Mouse (Mus musculus) yolk sac, embryonic 10.5 days (tissue): ENCODE data around the gene Ror2.

ENCODE experiments used
- DNase-seq: peaks from one replicate; pipeline ENCODE4 v3.0.0-alpha.2; 2017; ENCODE audit warnings: low spot score

Gene Ror2

DNA sequence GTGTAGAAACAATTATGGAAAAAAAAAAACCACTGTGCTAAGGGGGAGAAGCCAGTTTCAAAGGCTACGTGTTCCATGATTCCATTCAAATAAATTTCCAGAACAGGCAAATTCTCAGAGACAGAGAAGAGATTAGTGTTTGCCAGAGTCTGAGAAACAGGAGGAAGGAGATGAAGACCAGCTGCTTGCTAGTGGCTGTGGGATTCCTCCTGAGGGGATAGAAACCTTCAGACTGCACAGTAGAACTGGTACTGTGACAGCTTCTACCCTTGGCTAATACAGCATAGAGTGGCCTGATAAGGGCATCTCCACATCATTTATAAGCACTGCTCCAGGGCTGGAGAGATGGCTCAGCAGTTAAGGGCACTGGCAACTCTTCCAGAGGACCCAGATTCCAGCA, 11.2 kb downstream of the Ror2 start:
- no peak for DNase-seq

DNA sequence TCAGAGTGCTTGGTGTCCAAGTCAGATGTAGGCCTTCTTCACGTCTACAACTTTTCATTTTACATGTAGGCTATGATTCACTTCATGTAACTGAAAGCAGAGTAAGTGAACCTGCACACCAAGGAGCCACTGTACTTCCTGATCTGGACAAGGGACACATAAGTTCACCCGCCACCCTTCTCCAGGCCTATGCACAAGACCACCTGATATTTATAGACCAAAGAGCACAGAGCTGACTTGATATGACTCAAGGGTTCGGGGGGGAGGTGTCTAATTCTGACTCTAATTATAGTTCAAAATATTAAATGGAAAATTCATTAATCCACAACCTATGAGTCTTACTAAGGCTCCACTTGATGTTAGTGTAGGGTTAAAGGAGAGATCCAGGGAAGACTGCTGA, 14.3 kb downstream of the Ror2 start:
- DNase-seq = no peak

DNA sequence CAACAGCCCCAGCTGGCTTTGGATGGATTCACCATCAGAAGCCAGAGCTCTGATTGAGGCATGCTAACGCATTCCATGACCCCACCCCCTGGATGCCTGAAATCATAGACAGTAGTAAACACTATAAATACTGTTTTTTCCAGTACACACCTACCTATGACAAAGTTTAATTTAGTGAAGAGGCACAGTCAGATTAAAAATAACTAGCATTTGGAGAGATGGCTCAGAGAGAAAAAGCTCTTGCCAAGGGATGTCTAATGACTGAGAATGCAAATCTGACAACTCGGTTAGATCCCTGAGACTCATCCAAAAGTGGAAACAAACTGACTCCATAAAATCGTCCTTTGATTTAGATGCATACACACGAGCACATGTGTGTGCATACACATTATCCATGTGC, 15.4 kb downstream of the Ror2 start:
- DNase-seq = no peak

DNA sequence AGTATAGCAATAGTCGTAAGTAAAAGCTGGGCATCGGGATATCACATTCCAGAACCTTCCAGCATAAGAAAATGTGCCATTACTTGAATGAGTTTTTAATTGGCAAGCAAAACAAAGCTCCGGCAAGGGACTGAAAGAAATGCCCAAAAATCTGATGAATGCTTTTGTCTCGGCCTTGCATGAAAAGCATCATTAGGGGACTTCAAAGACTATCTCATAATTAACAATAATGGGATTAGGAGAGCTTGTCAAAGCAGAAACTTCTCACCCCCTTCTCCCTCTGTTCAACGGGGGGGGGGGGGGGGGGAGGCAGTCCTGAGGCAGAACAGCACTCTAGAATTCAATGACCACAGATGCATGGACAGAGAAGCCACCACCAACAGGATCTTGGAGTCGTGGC, 17.4 kb downstream of the Ror2 start:
- DNase-seq = no peak

DNA sequence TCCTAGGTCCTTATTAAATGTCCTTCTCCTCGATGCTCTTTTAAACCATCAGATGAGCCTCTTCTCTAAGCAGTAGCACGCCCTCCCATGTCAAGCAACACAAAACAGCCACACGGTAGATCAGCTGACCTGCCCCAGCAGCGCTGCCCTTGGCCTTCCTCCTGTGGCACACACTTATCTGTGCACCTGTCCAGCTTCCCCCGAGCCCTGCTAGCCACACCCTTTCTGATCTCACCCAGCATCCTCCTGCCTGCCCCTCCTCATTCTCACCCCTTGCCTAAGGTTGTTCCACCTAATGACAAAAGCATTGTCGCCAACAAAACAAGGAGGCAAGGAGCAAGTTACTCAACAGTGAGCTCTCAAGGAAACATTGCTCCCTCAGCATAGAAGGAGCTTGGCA, 18.1 kb downstream of the Ror2 start:
- no peak for DNase-seq

DNA sequence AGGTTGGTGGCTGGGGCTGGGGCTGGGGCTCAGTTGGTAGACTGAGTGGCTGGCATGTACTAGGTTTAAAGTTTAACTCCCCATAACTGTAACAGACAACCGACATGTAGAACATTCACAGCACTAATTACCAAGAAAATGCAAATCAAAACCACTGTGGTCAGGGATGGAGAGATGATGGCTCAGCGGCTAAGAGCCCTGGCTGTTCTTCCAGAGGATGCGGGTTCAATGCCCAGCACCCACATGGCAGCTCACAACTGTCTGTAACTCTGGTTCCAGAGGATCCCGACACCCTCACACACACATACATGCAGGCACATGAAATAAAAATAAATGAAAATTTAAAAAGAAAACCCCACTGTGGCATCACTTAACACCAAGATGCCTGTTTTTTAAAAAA, 18.8 kb downstream of the Ror2 start:
- DNase-seq = no peak

DNA sequence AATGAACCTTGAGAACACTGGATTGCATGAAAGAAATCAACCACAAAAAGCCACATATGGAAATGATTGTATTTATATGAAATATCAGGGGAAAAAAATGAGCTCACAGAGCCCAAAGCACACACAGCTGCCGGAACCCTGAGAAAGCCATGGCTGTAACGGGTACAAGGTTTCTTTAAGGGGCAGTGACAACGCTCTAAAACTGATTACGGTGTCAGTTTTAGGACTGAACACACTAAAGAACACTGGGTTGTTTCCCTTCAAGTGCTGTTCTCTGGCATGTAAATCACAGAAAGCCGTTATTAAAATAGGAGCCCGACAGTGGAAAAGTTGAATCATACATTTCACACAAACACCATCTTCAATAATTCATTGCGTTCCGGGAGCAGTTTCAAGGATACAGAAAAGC, 19.4 kb downstream of the Ror2 start:
- DNase-seq = no peak

DNA sequence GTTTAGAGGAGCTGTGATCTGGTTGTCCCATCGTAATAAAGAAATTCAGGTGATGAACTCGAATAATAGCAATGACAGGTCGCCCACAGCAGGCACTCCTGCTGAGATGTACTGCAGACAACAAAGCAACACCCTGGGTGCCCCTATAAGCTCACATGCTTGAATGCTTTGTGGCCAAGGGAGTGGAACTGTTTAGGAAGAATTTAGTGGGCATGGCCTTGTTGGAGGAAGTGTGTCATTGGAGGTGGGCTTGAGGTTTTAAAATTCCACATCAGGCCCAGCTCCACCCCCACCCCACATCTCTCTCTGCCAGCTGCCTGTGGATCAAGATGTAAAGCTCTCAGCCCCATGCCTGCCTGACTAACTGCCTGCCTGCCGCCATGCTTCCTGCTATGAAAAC, 21.0 kb downstream of the Ror2 start:
- DNase-seq = no peak

DNA sequence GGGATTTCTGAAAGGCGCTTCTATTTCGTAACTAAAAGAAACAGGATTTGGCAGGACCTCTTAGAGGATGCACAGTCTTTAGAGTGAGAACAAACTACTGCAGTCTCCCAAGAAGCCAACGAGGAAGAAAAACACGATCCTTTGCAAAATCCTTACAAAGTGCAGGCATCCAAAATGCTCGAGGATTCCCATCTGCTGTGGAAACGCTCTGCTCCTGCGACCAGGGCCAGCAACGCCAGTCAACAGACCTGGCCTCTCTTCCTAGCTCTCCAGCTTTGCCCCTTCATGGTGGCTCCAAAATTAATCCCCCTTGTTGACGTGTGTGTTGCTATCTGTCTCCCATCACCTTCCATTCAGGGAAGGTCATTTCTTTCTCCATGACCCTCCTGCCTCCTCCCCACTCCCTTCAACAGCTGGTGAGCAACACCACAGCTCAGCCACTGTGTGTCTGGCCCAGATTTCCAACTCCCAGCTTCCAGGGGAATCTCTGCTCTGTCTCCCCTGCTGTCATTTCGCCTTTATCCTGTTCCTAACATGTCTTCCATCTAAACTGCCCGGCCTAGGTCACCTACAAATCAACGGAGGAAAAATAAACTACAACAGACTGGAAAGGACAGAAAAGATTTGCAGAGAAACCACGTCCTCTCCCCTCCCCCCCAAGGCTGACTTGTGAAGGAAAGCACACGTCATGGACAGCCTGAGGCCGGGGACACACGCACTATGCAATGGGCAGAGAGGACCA, 23.2 kb downstream of the Ror2 start:
- peak; percentile 26 for DNase-seq

DNA sequence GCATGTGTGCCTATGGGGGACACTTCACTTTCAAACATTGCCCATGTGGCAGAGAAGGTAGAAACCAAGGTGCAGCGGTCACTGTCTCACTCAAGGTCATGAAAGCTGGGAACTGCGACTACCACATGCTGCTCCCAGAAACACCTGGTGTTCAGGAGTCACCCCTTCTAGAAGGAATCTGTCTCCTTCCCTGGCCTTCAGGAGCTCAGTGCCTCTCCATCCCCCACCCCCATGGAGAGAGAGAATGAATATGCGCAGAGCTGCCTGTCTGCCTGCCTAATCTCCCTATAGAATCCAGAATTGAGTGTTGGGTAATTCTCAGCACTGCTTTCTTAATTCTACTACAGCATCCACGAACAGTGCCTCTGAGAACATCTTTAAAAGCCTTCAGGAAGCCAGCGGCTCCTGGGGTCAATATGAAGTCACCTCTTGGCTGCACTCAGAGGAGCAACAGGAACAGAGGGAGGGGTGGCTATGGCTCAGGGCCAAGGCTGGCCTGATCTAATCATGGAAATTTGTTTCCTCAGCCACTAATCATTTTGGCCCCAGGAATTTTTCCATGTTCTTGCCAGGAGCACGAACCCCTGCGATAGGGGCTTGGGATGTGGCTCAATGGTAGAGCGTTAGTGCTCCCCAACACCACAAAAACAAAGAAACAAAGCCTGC, 24.7 kb downstream of the Ror2 start:
- DNase-seq = no peak

DNA sequence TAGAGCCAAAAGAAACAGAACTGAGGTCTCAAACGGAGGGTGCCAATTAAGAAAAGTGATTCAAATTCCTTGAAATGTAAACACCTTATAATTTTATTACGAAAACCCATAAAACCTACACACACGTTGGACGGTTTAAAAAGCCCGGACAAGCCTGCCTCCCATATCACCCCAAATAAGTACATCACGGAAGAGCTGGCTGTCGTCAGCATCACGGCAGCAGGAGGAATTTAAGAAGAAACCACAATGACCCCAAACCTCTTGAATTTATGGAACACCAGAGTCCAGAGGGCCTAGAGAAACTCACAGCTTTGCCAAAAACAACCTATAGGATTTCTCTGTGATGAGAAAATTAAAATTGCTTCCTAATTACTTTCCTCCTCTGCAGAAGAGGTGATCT, 27.0 kb downstream of the Ror2 start:
- no peak for DNase-seq

DNA sequence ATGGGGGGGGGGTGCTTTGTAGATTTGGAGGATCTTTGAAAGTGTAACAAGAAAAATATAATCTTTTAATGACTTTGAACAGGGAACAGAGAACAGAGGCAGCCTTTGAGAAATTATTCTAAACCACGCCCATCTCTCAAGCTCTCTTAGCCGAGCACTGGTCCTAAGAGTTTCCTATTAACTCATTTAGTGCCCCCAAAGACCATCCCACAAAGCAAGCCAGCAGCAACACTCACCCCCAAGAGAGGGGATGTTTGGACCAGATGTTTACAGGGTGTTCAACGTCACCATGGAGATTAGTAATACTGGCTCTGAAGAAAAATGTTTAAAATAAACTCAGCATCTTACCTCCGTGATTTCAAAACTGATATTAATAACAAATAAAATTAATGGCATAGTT, 27.4 kb downstream of the Ror2 start:
- no peak for DNase-seq

DNA sequence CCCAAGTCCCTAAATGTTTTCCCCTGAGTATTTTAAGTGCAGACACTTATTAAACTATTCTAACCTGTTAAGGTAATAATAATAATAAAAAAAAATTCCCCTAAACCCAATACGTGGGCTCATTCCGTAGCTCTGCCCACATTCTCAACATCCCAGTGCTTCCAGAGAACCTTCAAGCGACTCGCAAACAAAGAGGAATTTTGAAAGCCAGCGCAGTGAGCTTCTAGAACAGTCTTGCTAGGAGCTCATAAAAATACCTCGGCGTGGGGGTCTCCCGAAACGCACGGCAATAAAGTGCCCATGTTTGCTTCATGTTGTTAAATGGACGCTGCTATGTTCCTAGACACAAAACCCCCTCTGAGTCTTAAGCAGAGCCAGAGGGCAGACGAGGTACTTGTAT, 32.7 kb downstream of the Ror2 start:
- DNase-seq = no peak

DNA sequence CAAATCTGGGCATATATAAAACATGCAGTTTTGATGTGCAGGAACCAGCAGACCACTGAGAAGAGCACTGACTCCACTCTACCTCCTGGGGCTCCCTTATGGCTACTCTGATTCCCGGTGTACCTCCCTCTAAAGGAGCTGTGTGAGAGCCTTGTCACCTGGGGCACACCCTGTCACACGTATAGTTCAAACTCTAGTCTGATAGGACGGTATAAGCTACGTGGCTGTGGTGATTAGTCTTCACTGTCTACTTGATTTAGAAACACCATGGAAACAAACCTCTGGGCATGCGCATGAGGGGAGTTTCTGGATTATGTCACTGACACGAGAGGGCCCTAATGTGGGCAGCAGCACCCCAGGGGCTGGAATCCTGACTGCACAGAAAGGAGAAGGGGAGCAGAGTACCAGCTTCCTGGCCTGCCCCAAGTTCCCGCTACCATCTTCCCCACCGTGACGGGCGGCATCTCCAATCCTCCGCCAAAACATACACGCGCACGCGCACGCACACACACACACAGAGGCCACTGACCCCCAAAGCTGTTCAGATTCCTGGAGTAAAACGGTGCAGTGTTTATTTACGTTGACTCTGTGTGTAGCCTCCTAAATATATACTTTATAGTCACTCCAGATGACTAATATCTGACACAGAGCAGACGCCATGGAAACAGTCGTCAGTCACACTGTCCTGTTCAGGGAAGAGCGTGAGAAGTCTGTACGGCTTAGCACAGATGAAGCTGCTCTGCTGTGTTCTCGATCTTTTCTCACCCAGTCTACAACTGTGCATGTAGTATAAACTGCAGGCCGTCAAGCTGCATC, 37.1 kb downstream of the Ror2 start:
- DNase-seq = peak; percentile 42

DNA sequence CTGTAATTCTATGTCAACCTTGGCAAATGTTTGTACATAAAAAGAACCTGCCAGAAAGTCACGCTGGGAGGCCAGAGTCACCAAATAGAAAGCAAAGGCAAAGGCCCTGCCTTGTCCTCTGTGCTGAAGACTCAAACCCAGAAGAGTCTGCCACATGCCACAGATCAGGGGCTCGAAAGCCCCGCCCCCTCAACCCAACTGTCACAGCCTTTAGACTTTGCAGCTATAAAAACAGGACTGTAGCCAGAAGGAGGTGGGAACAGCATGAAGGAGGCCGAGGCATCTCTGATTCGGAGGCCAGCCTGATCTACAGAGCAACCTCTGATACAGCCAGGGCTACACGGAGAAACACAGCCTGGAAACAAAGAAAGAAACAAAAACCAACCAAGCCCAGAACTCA, 37.8 kb downstream of the Ror2 start:
- DNase-seq = no peak

DNA sequence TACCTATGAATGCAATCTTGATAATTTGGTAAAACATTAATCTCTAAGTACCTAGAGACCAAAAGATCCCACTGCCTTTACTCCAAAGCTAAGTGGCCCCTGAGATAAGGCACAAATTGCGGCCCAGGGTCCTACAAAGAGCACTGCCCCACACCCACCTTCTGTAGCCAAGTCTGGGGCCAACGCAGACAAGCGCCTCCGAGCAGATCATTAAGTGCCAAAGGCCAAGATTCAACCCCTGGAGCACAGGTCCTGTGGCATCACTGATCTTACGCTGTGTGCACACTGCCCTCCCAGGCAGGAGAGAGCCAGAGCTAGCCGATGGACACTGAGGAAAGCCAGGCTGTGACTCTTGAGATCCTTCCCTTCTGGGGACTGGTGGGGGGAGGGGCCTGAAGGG, 38.7 kb downstream of the Ror2 start:
- DNase-seq = no peak

DNA sequence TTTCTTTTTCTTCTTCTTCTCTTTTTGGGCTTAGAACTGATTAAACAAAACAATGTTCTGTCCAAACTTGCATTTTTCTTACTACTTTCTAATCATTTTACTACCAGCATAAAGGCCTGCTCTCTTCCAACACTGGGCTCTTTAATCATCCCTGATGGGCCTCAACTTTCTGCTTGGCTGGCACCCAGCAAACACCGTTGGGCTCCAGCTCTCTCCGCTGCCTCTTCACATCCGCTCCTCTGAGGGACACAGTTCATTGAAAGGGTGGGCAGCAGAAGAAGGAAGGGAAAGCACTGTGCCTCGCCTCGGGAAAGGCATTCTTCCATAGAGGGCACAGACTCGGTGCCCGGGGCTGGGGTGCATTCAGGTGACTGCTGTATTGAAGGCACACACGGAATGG, 41.8 kb downstream of the Ror2 start:
- DNase-seq = no peak

DNA sequence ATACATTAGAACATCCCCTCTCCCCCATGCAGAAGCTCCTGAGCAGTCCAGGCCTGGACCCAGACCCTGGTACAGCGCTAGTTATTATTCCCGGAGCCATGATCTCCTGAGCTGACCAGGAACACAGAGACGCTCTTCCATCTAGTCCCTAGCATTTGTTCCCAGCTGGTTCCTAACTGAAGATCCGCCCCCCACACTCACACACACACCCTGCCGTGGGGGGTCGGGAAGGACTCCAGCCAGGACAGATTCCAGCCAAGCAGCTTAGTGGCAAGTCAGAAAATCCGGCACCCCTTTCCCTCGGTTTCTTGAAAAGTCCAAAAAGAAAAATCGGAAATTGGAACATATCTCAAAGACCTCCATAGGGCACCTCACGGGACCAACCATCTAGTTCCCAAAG, 48.5 kb downstream of the Ror2 start:
- no peak for DNase-seq

DNA sequence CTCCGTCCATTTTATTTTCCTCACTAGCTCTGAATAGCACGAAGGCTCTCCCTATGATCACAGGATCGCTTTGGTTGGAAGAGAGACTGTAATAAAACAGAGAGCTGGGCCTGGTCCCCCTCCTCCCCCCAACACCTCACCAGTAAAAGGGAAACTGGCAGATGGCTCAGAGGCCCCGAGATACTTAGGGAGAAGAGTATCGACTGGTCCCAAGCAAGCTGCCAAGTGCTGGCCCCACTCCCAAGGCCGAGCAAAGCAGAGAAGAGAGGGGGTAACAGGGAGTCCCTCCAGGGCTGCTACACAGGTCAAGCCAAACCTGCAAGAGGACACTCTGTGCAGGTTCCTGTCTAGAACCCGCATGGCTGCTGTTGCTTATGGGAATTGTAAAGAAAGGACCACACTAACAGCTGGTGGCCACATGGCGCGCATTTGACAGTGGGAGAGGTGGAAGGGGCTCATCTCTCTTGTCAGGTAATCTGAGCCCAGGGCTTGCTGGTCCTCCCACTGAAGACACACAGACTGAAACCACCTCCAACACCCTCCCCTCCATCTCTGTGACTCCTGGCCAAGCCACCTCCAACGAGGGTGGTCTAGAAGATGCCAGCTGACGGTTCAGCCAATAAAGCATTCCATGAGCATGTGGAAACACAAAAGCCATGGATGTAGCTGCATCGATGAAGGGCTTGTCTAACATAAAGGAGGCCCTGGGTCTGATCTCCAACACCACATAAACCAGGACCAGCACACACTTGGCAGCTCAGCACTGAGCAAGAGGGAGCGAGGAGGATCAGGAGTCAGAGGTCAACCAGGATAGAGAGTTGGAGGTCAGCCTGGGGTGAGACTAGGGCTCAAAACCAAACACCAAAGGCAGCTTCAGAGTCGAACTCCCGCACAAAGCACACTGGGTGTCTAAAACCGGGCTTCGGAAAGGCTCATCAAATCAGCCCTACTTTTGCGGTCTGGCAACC, 49.2 kb downstream of the Ror2 start:
- DNase-seq = no peak

DNA sequence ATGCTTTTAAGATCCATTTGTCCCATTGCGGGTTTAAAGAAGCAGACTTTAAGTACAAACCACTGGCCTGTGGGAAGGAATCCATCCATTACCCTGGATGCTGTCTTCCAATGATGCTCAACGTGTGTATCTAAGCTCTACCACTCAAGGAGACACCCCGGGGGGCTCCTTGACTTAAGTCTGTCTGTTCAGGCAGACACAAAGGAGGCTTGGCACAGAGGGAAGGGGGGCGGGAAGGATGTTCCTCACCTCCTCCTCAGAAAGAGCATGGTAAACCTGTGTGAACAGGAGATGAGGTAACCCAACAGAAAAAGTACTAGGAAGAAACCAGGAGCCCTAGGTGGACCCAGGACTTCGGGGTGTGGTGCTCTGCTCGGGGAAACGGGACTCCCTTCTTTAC, 50.0 kb downstream of the Ror2 start:
- DNase-seq = no peak

DNA sequence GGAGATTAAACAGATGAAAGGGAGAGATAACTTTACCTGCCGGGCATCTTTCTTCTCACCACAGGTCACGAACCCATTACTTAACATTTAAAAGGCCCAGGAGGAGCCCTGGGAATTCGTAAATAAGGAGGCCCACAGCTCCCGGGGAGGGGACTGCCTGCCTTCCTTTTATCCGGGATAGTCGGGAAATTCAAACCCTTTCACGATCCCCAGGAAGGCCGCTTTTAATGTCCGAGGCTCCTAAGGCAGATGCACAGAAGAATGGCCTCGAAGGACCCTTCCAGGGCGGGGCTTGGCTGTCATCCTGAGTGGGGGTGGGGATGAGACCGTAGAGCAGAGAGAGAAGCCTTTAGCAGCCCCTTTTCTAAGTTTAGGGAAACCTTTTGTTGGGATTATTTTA, 51.1 kb downstream of the Ror2 start:
- DNase-seq = no peak
